Mouse (Mus musculus) ovary, adult 18-20 months (tissue): ENCODE results near the gene Smok3c.
"Not testable (repeated sequence)": the region's sequence is repeated elsewhere in the genome, so short reads cannot be mapped to it uniquely, and the experiment has no call there.

Experiments used
- DNase-seq: peaks from one replicate; pipeline ENCODE4 v3.0.0; 2022; ENCODE audit warnings: low spot score, mixed read lengths

Smok3c gene

DNA sequence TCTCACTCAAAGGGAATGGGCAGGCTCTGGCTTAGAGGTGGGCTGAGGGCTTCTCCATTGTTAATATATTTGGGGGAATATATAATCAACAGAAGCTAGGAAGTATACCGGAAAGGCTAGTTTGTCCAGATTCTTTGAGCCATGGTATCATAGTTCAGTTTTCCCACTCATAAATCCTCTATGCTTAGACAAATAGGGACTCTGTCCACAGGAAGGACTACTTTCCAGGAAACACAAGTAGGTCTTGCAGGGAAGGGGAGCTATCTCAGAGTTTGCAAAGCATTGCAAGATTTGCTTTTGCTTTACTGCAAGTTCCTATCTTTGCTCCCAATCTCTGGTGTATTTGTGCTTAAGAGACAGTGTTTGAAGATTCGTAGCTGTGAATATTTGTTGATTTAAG, 52.0 kb downstream of the Smok3c start:
- DNase-seq = no peak

DNA sequence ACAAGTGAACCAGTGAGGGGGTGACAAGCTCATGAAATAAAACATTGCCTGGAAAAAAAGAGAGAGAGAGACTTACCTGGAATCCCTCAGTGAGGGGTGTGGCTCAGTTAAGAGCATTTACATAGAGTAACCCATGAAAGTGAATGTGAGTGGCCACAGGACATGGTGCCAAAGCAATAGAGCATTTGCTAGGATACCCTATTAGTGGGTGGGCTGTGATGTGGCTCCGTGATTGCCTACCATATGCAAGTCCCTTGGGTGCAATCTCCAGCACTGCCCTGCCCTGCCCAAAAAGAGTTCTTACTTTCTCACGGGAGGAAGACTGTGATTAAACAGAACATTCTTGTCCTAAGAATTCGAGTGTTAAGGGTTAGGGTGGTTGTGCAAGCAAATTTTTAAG, 54.1 kb downstream of the Smok3c start:
- DNase-seq = no peak

DNA sequence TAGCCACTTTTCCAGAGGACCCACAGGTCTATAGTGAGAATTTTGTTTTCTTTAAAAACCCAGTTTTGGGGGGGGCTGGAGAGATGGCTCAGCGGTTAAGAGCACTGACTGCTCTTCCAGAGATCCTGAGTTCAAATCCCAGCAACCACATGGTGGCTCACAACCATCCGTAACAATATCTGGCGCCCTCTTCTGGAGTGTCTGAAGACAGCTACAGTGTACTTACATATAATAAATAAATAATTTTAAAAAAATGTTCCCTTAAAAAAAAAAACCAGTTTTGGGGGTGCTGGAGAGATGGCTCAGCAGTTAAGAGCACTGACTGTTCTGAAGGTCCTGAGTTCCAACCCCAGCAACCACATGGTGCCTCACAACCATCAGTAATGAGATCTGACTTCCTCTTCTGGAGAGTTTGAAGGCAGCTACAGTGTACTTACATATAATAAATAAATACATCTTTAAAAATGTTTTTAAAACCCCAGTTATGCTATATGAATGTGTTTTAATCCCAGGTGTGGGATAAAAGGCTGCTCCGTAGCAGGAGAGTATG, 56.9 kb downstream of the Smok3c start:
- DNase-seq = not testable (repeated sequence)
